Mouse (Mus musculus) left cerebral cortex, adult 9 months (tissue): ENCODE data around the gene Pcsk4.

ENCODE experiments used
- DNase-seq, 2 experiments: peaks; one replicate each; pipeline ENCODE4 v3.0.0; 2022; ENCODE audit warnings: low spot score in 2 of 2

Gene Pcsk4

DNA sequence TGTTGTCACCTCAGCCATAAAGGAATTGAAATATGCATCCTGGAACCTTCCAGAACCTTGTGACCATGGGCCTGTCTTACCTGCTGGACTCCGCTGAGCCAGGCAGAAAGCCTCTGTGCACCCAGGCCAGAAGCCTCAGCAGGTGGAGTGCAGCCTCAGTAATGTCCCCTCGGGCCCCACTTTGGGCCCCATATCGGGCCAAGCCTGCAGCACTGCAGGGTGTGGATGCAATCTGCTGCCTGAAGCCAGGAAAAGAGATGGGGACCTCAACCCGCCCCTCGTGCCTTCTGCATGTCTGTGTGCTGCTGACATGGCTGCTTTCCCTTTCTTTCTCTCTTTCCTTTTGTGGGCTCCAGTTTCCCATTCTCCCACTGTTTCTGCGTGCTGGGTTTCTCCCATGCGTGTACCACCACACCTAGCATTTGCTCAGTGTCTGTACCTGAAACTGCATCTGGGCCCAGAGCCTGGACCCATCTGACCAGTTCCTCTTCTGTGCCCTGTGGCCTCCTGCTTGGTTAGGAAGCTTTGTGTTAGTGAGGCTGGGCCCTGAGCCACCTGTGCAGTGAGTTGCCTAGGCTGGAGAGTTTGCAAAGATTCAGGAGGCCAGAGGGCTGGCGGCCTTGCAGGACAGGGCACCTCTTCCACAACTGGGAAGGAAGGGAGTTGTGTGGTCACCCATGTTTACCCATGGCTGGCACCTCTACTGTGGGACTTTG lies 57.3 kb downstream of the Pcsk4 start:
- no peak for DNase-seq
